8 mouse cellular contexts compared by ENCODE assay signal in genomic region chr3:95632648-95633588, GRCm38 (mm10). TPM values are rescaled to one million over a fixed set of nuclear protein-coding genes. Genes with fewer than 3 reads are reported as not detected.
DNase-seq lines count a peak whose midpoint lies in the region; ATAC-seq lines count a peak whose summit lies in the region.

No protein-coding gene starts in this region.

- no peak overlapping the region for H3K27ac ChIP-seq in hindbrain, embryonic 11.5 days (ENCODE audit: low read depth, low read length)
- H3K27ac ChIP-seq in hindbrain, embryonic 10.5 days, result no peak overlapping the region

- no peak overlapping the region for H3K9ac ChIP-seq in hindbrain, embryonic 11.5 days (ENCODE audit: low read depth, low read length)

- no peak overlapping the region for H3K4me2 ChIP-seq in hindbrain, embryonic 11.5 days (replicated peaks; ENCODE audit: low read depth, low read length)

- no peaks in the 10 kb centered on the region; the same call in 1 of the 2 replicates for H3K36me3 ChIP-seq in hindbrain, embryonic 11.5 days (ENCODE audit: control insufficient read depth, insufficient read depth, low read length)
- H3K36me3 ChIP-seq in hindbrain, embryonic 10.5 days, result peaks cover 99% of the 10 kb centered on the region

- no peak overlapping the region for H3K4me3 ChIP-seq in hindbrain, embryonic 11.5 days (ENCODE audit: low read depth, low read length)
- H3K4me3 ChIP-seq in hindbrain, embryonic 10.5 days, result no peak overlapping the region

- peak; percentile 39 for DNase-seq in hindbrain, embryonic 11.5 days (ENCODE audit: low spot score)
- no peak for DNase-seq in hindbrain, embryonic 10.5 days (ENCODE audit: low spot score)
- DNase-seq in 416B (ENCODE audit: low read depth) (peak; percentile 70), R1 (ENCODE audit: low read depth, low spot score) (peak; percentile 75)
- no peak for DNase-seq in c-Kit-positive CD71-positive TER-119-positive erythroid progenitor cells, embryonic 14.5 days (ENCODE audit: low spot score)
- DNase-seq in yolk sac, embryonic 10.5 days (ENCODE audit: low spot score), result no peak

- 80% methylated on average over 12 of the region's 12 CpGs for WGBS in hindbrain, embryonic 11.5 days
- WGBS in hindbrain, embryonic 10.5 days, result 77% methylated on average over 12 of the region's 12 CpGs

- ATAC-seq in hindbrain, embryonic 11.5 days (ENCODE audit: low FRiP score), result no peak
- peak; percentile 76 for ATAC-seq in inflammation-experienced regulatory T-cells, adult 6 months
- ATAC-seq in cerebellum, adult (ENCODE audit: insufficient number of reproducible peaks, low FRiP score, low TSS enrichment), result no peak

- H3K4me1 ChIP-seq in hindbrain, embryonic 11.5 days (replicated peaks; ENCODE audit: control insufficient read depth, insufficient read depth, low read length), result no peaks in the 10 kb centered on the region
- no peaks in the 10 kb centered on the region for H3K4me1 ChIP-seq in hindbrain, embryonic 10.5 days (replicated peaks)

- H3K27me3 ChIP-seq in hindbrain, embryonic 11.5 days (ENCODE audit: control insufficient read depth, insufficient read depth, low read length), result no peaks in the 10 kb centered on the region
- no peaks in the 10 kb centered on the region for H3K27me3 ChIP-seq in hindbrain, embryonic 10.5 days (ENCODE audit: insufficient read depth, poor library complexity, severe bottlenecking)

- H3K9me3 ChIP-seq in hindbrain, embryonic 11.5 days (ENCODE audit: control insufficient read depth, low read length), result no peaks in the 10 kb centered on the region
- H3K9me3 ChIP-seq in hindbrain, embryonic 10.5 days, result no peaks in the 10 kb centered on the region

RNA-seq across cellular contexts. Expression of gene Ensa, which starts 8.1 kb away (rescaled TPM):
- 83.4 and 87.4 TPM in 2 replicates for polyA plus RNA-seq in hindbrain, embryonic 11.5 days (2014; fragmentation: Nextera tagmentation; extraction: Ambion mirVana)
- 84.8 and 89.9 TPM in 2 replicates for polyA plus RNA-seq in hindbrain, embryonic 10.5 days (2016; fragmentation: Nextera tagmentation; extraction: Ambion mirVana)
- polyA plus RNA-seq in inflammation-experienced regulatory T-cells, adult 6 months (2017; shearing (Covaris generic)), result 10 to 100 TPM; 68.7 to 89.9 (median 76.3) TPM

RNA-seq across cellular contexts. Expression of gene Mcl1, which starts 25.7 kb away (rescaled TPM):
- polyA plus RNA-seq in hindbrain, embryonic 11.5 days (2014; fragmentation: Nextera tagmentation; extraction: Ambion mirVana), result 76.1 and 87.4 TPM in 2 replicates
- 47.2 and 53.4 TPM in 2 replicates for polyA plus RNA-seq in hindbrain, embryonic 10.5 days (2016; fragmentation: Nextera tagmentation; extraction: Ambion mirVana)
- polyA plus RNA-seq in inflammation-experienced regulatory T-cells, adult 6 months (2017; shearing (Covaris generic)), result 10 to 100 TPM; 50.5 to 86.1 (median 61.6) TPM

RNA-seq across cellular contexts. Expression of gene Golph3l, which starts 44.2 kb away (rescaled TPM):
- 43.1 and 43.2 TPM in 2 replicates for polyA plus RNA-seq in hindbrain, embryonic 11.5 days (2014; fragmentation: Nextera tagmentation; extraction: Ambion mirVana)
- polyA plus RNA-seq in hindbrain, embryonic 10.5 days (2016; fragmentation: Nextera tagmentation; extraction: Ambion mirVana), result 27.8 and 31.0 TPM in 2 replicates
- 10 to 100 TPM; 28.1 to 37.0 (median 31.5) TPM for polyA plus RNA-seq in inflammation-experienced regulatory T-cells, adult 6 months (2017; shearing (Covaris generic))

RNA-seq across cellular contexts. Expression of gene Adamtsl4, which starts 54.8 kb away (rescaled TPM):
- 0.14 and 0.80 TPM in 2 replicates for polyA plus RNA-seq in hindbrain, embryonic 11.5 days (2014; fragmentation: Nextera tagmentation; extraction: Ambion mirVana)
- 0.73 and 0.86 TPM in 2 replicates for polyA plus RNA-seq in hindbrain, embryonic 10.5 days (2016; fragmentation: Nextera tagmentation; extraction: Ambion mirVana)
- polyA plus RNA-seq in inflammation-experienced regulatory T-cells, adult 6 months (2017; shearing (Covaris generic)), result 1 to 10 TPM; 2.0 to 4.6 (median 2.2) TPM

Comparison
In these comparisons a context has a peak if more than half of its experiments do, and no peak if none do; other contexts are left out.
1. DNase-seq: peak in hindbrain, embryonic 11.5 days (single experiment), 416B (single experiment) and R1 (single experiment); none in hindbrain, embryonic 10.5 days (single experiment), c-Kit-positive CD71-positive TER-119-positive erythroid progenitor cells, embryonic 14.5 days (single experiment) and yolk sac, embryonic 10.5 days (single experiment).